Mouse (Mus musculus) heart, adult 2 months (tissue): ENCODE data around the gene Rarres2.

Experiments used
- CTCF ChIP-seq: fragments of 200-600 bp; IDR thresholded peaks from 2 replicates; pipeline ENCODE4 v1.8.1; 2022; ENCODE audit warnings: antibody characterized with exemption, mild to moderate bottlenecking, moderate library complexity
- EP300 ChIP-seq: fragments of 200-500 bp; IDR thresholded peaks from 2 replicates; pipeline ENCODE4 v1.6.1; 2011; ENCODE audit warnings: low read depth, low read length, control low read depth; ENCODE audit not compliant: insufficient read depth
- POLR2A ChIP-seq: fragments of 200-500 bp; IDR thresholded peaks from 2 replicates; pipeline ENCODE4 v1.6.1; 2011; ENCODE audit warnings: mild to moderate bottlenecking, low read depth, low read length, control low read depth; ENCODE audit not compliant: insufficient read depth

DNA sequence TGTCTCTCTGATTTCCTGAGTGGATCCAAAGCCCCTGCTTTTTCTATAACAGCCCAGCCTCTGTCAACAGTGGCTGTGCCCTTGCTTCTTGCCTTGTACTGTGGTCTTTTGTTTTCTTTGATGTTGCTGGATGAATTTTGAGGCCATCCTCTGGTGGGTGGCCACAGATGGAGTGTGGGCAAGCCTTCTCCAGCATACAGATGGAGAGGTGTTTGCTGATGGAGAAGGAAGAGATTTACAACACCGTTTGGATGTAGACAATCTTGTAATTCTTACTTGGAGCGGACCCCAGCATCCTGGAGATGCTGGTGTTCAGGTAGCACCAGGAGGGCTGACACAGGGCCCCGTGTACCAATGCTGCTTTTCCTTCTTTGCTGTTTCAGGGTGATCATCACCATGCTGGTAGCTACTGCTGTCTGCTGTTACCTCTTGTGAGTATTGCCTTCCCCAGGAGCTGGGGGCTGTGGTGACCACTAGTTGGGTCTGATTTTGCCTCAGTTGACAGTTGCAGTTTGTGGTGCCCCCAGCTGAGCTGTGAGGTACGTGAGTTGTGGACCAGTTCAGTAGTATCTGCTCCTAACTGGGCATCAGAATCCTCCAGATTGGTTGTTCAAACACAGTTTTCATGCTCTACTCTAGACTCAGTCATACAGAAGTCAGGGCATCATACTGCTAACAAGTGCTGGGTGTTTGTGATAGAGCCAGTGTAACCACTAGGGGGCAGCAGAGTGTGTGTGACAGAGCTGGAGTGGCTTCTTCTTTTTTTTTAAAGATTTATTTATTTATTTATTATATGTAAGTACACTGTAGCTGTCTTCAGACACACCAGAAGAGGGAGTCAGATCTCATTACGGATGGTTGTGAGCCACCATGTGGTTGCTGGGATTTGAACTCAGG is 33.5 kb downstream of the Rarres2 start:
- TF ChIP-seq CTCF = peak; percentile 84
- no peak for TF ChIP-seq POLR2A
- no peak for TF ChIP-seq EP300
